Mouse (Mus musculus) midbrain, embryonic 14.5 days (tissue): ENCODE measurements around the gene Agmo. TPM values are rescaled to one million over a fixed set of nuclear protein-coding genes. Genes with fewer than 3 reads are reported as not detected.

Experiments used
- polyA plus RNA-seq: library from polyadenylated mRNA; unstranded; fragments of >200 nt; fragmentation: Nextera tagmentation; extraction: Ambion mirVana; gene quantifications from 2 replicates; pipeline ENCODE4 v1.2.1, GENCODE M21; 2014

The Agmo gene
- polyA plus RNA-seq, 1 experiment from 2014 or later: 0.47 TPM

Other genes starting within 250 kb of the Agmo start
- 0.49 TPM in 1 of 2 replicates, not detected in the other for gene Meox2, start 133.1 kb upstream of the Agmo start, polyA plus RNA-seq